Mouse (Mus musculus) CD8-positive naive resting alpha-beta T cell, adult 2 months (primary cell): ENCODE data around the gene Timm50.
A peak's percentile ranks its signal among the peaks of the same experiment; 100 is the strongest.

Experiments
- DNase-seq, 2 experiments: peaks; one replicate each; pipeline ENCODE4 v3.0.0; 2022; ENCODE audit warnings: low read depth in 2 of 2, low spot score in 2 of 2

Timm50 gene

DNA sequence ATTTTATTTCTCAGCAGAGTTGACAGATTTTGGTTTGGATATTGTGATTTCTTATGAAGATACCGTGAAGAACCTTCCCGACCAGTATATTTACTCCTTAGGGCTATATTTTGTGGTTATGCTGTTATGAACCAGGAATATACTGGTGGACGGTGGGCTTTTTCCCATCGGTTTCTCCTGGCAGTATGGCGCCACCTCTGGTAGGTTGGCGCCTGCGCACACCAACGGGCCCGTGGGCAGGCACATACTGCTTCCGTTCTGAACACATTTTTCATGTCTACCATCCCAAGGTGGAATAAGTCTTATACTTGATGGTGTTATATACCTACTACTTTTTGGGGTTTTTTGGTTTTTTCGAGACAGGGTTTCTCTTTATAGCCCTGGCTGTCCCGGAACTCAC, 42.5 kb downstream of the Timm50 start:
- no peak for DNase-seq

DNA sequence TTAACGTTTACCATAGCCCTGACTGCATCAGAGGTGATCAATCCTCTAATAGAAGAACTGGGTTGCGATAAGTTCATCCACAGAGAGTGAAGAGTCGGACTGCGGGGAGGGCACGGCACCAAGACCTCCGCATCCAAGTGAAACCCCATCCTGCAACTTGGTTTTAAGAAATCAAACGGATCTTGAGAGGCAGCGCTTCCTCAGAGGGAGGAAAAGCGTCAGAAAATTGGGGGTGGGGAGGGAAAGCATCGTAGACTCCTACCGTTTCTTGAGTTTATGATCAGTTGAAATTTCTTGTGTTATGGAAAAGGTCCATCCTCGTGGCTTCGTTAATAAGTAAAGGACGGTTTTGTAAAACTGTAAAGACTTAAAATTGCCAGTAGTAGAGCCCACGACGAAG, 43.3 kb downstream of the Timm50 start:
- no peak for DNase-seq

DNA sequence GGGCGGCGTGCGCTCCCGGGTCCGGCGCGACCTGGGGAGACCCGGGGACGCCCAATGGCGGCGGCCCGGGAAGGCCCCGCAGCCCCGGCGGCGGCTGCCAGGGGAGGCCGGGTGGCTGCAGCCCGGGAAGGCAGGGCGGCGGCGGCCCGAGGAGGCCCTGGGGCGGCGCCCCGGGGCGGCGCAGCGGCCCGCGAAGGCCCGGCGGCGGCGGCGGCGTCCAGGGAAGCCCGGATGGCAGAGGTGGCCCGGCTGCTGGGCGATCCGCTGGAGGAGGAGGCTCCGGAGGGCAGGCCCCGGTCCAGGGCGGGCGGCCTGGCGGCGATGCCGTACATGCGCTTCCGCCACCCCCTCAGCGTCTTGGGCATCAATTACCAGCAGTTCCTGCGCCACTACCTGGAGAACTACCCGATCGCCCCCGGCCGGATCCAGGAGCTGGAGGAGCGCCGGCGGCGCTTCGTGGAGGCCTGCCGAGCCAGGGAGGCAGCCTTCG, 43.8 kb downstream of the Timm50 start:
- DNase-seq, result peak; percentile 23 to 38

DNA sequence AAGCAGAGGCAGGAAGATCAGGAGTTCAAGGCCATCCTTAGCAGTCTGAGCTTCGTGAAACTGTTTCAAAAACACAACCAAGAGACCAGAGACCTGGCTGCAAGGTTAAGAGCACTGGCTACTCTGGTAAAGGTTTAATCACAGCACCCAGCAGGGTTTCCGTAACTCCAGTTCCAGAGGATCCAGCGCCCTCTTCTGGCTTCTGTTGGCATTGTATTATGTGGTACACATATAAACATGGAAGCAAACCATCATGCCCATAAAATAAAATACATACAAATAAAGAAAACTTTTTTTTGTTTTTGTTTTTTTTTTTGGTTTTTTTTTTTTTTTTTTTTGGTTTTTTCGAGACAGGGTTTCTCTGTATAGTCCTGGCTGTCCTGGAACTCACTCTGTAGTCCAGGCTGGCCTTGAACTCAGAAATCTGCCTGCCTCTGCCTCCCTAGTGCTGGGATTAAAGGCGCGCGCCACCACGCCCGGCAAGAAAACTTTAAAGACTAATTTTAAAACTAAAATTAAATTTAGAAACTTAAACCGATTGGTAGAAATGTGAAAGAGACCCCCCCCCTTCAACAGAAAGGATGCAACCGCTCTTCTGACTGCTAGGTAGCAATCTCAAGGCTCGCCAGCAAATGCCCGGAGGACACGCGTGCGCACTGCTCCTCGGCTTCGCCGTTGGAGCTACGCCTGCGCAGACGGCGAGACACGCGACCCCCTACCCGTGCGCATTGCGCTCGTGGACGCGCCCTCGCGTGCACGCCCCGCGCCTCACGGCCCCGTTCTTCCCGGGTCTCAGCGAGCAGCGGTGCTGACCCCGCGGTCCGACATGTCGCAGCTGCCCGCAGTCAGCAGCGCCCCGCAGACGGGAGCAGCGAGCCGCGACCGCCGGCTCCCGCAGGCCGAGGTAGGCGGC, 44.5 kb downstream of the Timm50 start, which contains the start of gene Eid2:
Gene Eid2 (plus strand): TSS at position 753 of the 913 bp plus-strand sequence.
- DNase-seq, result peak; percentile 26 to 50

DNA sequence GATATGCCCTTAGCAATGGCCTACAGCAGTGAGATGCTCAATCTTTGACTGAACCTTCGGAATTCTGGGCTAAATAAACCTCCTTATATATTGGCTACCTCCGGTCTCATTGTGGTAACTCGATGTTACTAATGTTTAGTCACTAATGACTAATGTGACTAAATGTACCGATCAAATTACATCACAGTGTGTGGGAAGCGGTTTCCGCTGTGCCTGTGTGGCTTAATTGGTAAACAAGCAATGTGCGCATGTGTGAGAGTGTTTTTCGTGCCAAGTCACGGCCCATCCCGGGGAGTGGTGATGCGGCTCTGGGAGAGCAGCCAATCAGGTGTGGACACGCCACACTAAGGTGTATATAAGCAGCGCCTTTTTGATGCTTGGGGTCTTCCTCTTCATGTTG, 46.5 kb downstream of the Timm50 start:
- no peak for DNase-seq

DNA sequence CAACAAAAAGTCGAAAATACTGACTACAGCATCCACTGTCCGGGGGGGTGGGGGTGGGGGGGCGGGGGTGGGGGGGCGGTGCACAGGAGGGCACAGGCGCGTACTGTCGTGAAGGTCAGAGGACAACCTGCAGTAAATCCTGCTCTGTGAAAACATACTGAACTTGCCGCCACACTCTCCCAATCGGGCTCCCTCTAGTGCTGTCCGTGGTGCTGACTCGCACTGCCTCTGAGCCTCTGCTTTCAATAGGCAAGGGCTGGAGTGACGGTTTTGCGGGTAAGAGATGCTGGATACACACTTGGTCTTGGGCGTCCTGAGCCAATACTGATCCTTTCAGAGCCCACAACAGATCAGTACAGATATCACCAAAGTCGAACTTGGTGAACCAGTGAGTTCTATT, 48.1 kb downstream of the Timm50 start:
- peak in 1 of 2 experiments; percentile 41 for DNase-seq

DNA sequence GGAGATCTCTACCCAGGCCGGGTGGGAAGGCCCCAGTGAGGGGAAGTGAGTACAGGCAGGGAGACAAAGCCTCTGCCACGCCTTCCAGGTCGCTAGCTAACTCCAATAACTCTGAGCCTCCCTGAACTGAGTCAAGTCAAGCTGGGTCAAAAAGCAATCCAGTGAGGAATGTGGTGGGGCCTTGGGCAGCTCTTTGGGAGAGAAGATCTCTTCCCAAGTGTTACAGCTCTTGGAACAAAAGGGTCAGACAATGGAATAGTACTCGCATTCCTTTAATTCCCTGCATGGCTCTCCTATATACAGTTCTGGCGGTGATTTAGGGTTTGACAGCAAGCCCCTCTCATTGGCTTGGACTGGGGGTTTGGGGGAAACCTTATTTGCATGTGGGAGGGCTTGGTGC, 49.0 kb downstream of the Timm50 start:
- no peak for DNase-seq
